Mouse (Mus musculus): ENCODE data around the gene Gm13272. TPM values are rescaled to one million over a fixed set of nuclear protein-coding genes. Genes with fewer than 3 reads are reported as not detected.

Gm13272 gene
- not detected in 2 replicates for polyA plus RNA-seq (2015; fragmentation: Nextera tagmentation; extraction: Ambion mirVana)

DNA sequence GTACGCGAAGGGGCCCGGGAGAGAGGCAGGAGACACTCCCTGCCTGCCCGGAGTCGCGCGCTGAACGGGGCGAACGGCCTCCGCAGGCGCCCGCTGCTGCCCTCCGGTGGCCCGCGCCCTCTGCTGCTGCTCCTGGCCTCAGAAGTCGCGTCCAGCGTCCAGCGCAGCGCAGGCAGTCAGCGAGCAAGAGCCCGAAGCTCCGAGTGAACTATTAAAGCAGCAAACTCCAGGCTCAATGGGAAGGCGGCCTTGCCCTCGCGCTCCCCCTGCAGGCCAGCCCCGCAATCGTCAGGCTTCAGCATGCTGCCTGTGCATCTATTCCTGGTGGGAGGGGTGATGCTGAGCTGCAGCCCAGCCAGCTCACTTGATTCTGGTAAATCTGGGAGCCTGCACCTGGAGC, at the start of gene Gm13272:
Gene Gm13272, plus strand, starts transcription at position 301 of the 400 bp plus-strand sequence.

GRCm38 (mm10) chr4:88754818-88755340, 24.8 kb upstream of the Gm13272 start, which contains the start of gene Gm13271:
Gene Gm13271 (plus strand): TSS chr4:88754868.

DNA sequence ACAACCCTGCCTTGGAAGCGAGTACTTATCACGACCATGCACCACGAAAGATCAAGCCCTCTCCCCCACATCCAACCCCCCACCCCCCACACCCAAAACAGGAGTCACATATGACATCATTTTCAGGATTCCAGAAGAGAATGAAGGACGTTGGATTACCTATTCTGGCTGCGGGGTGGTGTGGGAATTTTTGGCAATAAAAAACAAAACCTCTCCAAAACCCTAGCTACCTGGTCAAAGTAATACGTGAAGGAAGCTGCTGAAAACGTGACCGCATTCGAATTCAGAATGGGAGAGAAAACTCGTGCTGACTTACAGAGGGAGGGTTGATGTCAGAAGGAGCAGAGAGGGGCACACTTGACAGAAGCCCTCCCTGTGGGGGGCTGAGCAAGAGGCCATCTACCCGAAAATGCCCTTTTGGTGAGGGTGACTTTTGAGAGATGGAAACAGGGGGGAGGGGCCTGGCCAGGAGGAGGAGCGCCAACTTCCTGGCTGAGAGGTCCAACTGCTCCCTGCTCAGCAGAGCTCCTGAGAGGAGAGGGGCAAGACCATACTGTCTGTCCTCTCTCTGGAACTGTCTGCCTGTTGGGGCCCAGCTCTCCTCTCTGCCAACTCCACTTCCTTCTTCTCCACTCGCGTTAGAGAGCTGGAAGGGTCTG, 19.9 kb upstream of the Gm13272 start, which contains the start of gene Gm13283:
Gene Gm13283, plus strand, starts transcription at position 510 of the 659 bp plus-strand sequence.

DNA sequence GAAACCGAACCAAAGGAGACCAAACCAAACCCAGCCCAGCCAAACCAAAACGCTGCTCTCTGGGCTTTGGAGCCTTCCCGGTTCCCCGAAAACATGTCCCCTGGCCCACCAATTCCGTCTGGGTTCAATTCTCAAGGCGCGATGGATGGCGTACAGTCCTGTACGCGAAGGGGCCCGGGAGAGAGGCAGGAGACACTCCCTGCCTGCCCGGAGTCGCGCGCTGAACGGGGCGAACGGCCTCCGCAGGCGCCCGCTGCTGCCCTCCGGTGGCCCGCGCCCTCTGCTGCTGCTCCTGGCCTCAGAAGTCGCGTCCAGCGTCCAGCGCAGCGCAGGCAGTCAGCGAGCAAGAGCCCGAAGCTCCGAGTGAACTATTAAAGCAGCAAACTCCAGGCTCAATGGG, 6.1 kb upstream of the Gm13272 start, which contains the start of gene Gm13290:
Gene Gm13290, plus strand, starts transcription at position 301 of the 400 bp plus-strand sequence.

DNA sequence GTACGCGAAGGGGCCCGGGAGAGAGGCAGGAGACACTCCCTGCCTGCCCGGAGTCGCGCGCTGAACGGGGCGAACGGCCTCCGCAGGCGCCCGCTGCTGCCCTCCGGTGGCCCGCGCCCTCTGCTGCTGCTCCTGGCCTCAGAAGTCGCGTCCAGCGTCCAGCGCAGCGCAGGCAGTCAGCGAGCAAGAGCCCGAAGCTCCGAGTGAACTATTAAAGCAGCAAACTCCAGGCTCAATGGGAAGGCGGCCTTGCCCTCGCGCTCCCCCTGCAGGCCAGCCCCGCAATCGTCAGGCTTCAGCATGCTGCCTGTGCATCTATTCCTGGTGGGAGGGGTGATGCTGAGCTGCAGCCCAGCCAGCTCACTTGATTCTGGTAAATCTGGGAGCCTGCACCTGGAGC, 3.0 kb upstream of the Gm13272 start, which contains the start of gene Gm13289:
Gene Gm13289, plus strand, starts transcription at position 301 of the 400 bp plus-strand sequence.

GRCm38 (mm10) chr4:88781831-88782230, 2.2 kb downstream of the Gm13272 start, which contains the start of gene Ifnz:
Gene Ifnz (plus strand): TSS chr4:88782131.

GRCm38 (mm10) chr4:88785409-88785808, 5.8 kb downstream of the Gm13272 start, which contains the start of gene Gm13276:
Gene Gm13276 (plus strand): TSS chr4:88785709.

GRCm38 (mm10) chr4:88788402-88788801, 8.8 kb downstream of the Gm13272 start, which contains the start of gene Gm13277:
Gene Gm13277 (plus strand): TSS chr4:88788632.

GRCm38 (mm10) chr4:88791250-88791649, 11.6 kb downstream of the Gm13272 start, which contains the start of gene Gm13278:
Gene Gm13278 (plus strand): TSS chr4:88791550.

GRCm38 (mm10) chr4:88793936-88794675, 14.5 kb downstream of the Gm13272 start, which contains the start of gene Gm13275:
Gene Gm13275 (plus strand): TSS chr4:88794487.

GRCm38 (mm10) chr4:88797097-88797496, 17.4 kb downstream of the Gm13272 start, which contains the start of gene Gm13279:
Gene Gm13279 (plus strand): TSS chr4:88797397.

DNA sequence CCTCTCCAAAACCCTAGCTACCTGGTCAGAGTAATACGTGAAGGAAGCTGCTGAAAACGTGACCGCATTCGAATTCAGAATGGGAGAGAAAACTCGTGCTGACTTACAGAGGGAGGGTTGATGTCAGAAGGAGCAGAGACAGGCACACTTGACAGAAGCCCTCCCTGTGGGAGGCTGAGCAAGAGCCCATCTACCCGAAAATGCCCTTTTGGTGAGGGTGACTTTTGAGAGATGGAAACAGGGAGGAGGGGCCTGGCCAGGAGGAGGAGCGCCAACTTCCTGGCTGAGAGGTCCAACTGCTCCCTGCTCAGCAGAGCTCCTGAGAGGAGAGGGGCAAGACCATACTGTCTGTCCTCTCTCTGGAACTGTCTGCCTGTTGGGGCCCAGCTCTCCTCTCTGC, 19.7 kb downstream of the Gm13272 start, which contains the start of gene Gm13285:
Gene Gm13285, plus strand, starts transcription at position 301 of the 400 bp plus-strand sequence.

GRCm38 (mm10) chr4:88802954-88803353, 23.3 kb downstream of the Gm13272 start, which contains the start of gene Gm13287:
Gene Gm13287 (plus strand): TSS chr4:88803254.

GRCm38 (mm10) chr4:88805231-88805630, 25.6 kb downstream of the Gm13272 start, which contains the start of gene Gm13288:
Gene Gm13288 (plus strand): TSS chr4:88805531.

DNA sequence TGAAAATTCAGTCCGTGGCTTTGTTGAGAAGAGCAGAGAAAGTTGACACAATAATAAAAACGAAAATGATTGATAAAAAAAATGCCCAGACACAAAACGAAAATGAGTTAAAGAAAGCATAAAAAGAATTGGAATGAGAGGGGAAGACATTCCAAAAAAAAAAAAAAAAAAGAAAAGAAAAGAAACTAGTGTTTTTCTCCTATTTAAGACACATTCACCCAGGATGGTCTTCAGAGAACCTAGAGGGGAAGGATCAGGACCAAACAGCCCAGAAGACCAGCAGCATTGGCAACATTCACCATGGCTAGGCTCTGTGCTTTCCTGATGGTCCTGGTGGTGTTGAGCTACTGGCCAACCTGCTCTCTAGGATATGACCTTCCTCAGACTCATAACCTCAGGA, 36.3 kb downstream of the Gm13272 start, which contains the start of gene Ifna7:
Gene Ifna7, plus strand, starts transcription at position 301 of the 400 bp plus-strand sequence.

GRCm38 (mm10) chr4:88819659-88820058, 40.0 kb downstream of the Gm13272 start, which contains the start of gene Ifna11:
Gene Ifna11 (plus strand): TSS chr4:88819959.

GRCm38 (mm10) chr4:88827116-88827515, 47.5 kb downstream of the Gm13272 start, which contains the start of gene Ifna6:
Gene Ifna6 (plus strand): TSS chr4:88827416.

Other genes with a start within 250 kb of the Gm13272 start
- gene Ifna15, start 221.6 kb upstream of the Gm13272 start, polyA plus RNA-seq (2015; fragmentation: Nextera tagmentation; extraction: Ambion mirVana) = not detected in 2 replicates
- gene Ifna14, start 208.1 kb upstream of the Gm13272 start, polyA plus RNA-seq (2015; fragmentation: Nextera tagmentation; extraction: Ambion mirVana) = not detected in 2 replicates
- gene Ifna9, start 187.5 kb upstream of the Gm13272 start, polyA plus RNA-seq (2015; fragmentation: Nextera tagmentation; extraction: Ambion mirVana) = not detected in 2 replicates
- gene Ifna12, start 176.5 kb upstream of the Gm13272 start, polyA plus RNA-seq (2015; fragmentation: Nextera tagmentation; extraction: Ambion mirVana) = not detected in 2 replicates
- gene C87499, start 145.4 kb upstream of the Gm13272 start, polyA plus RNA-seq (2015; fragmentation: Nextera tagmentation; extraction: Ambion mirVana) = not detected in 2 replicates
- not detected in 2 replicates for gene Ifna13, start 135.4 kb upstream of the Gm13272 start, polyA plus RNA-seq (2015; fragmentation: Nextera tagmentation; extraction: Ambion mirVana)
- not detected in 2 replicates for gene Ifna16, start 102.9 kb upstream of the Gm13272 start, polyA plus RNA-seq (2015; fragmentation: Nextera tagmentation; extraction: Ambion mirVana)
- not detected in 2 replicates for gene Ifna2, start 95.9 kb upstream of the Gm13272 start, polyA plus RNA-seq (2015; fragmentation: Nextera tagmentation; extraction: Ambion mirVana)
- gene Ifnab, start 88.5 kb upstream of the Gm13272 start, polyA plus RNA-seq (2015; fragmentation: Nextera tagmentation; extraction: Ambion mirVana) = not detected in 2 replicates
- 0.43 and 0.80 TPM in 2 replicates for gene Gm26566, start 58.0 kb upstream of the Gm13272 start, polyA plus RNA-seq (2015; fragmentation: Nextera tagmentation; extraction: Ambion mirVana)
- gene Klhl9, start 57.4 kb upstream of the Gm13272 start, polyA plus RNA-seq (2015; fragmentation: Nextera tagmentation; extraction: Ambion mirVana) = 46.9 and 55.5 TPM in 2 replicates
- not detected in 2 replicates for gene Gm13271, start 25.0 kb upstream of the Gm13272 start, polyA plus RNA-seq (2015; fragmentation: Nextera tagmentation; extraction: Ambion mirVana)
- gene Gm13283, start 19.7 kb upstream of the Gm13272 start, polyA plus RNA-seq (2015; fragmentation: Nextera tagmentation; extraction: Ambion mirVana) = 0.28 TPM in 1 of 2 replicates, not detected in the other
- gene Gm13290, start 6.0 kb upstream of the Gm13272 start, polyA plus RNA-seq (2015; fragmentation: Nextera tagmentation; extraction: Ambion mirVana) = 0.35 TPM in 1 of 2 replicates, not detected in the other
- not detected in 2 replicates for gene Gm13289, start 2.9 kb upstream of the Gm13272 start, polyA plus RNA-seq (2015; fragmentation: Nextera tagmentation; extraction: Ambion mirVana)
- gene Ifnz, start 2.3 kb downstream of the Gm13272 start, polyA plus RNA-seq (2015; fragmentation: Nextera tagmentation; extraction: Ambion mirVana) = not detected in 2 replicates
- not detected in 2 replicates for gene Gm13276, start 5.9 kb downstream of the Gm13272 start, polyA plus RNA-seq (2015; fragmentation: Nextera tagmentation; extraction: Ambion mirVana)
- not detected in 2 replicates for gene Gm13277, start 8.8 kb downstream of the Gm13272 start, polyA plus RNA-seq (2015; fragmentation: Nextera tagmentation; extraction: Ambion mirVana)
- gene Gm13278, start 11.7 kb downstream of the Gm13272 start, polyA plus RNA-seq (2015; fragmentation: Nextera tagmentation; extraction: Ambion mirVana) = not detected in 2 replicates
- gene Gm13275, start 14.6 kb downstream of the Gm13272 start, polyA plus RNA-seq (2015; fragmentation: Nextera tagmentation; extraction: Ambion mirVana) = not detected in 2 replicates
- gene Gm13279, start 17.5 kb downstream of the Gm13272 start, polyA plus RNA-seq (2015; fragmentation: Nextera tagmentation; extraction: Ambion mirVana) = not detected in 2 replicates
- 0.70 and 1.2 TPM in 2 replicates for gene Gm13285, start 19.8 kb downstream of the Gm13272 start, polyA plus RNA-seq (2015; fragmentation: Nextera tagmentation; extraction: Ambion mirVana)
- not detected in 2 replicates for gene Gm13287, start 23.4 kb downstream of the Gm13272 start, polyA plus RNA-seq (2015; fragmentation: Nextera tagmentation; extraction: Ambion mirVana)
- gene Gm13288, start 25.7 kb downstream of the Gm13272 start, polyA plus RNA-seq (2015; fragmentation: Nextera tagmentation; extraction: Ambion mirVana) = not detected in 2 replicates
- not detected in 2 replicates for gene Ifna7, start 36.4 kb downstream of the Gm13272 start, polyA plus RNA-seq (2015; fragmentation: Nextera tagmentation; extraction: Ambion mirVana)
- gene Ifna11, start 40.1 kb downstream of the Gm13272 start, polyA plus RNA-seq (2015; fragmentation: Nextera tagmentation; extraction: Ambion mirVana) = not detected in 2 replicates
- gene Ifna6, start 47.6 kb downstream of the Gm13272 start, polyA plus RNA-seq (2015; fragmentation: Nextera tagmentation; extraction: Ambion mirVana) = not detected in 2 replicates
- not detected in 2 replicates for gene Ifna5, start 55.7 kb downstream of the Gm13272 start, polyA plus RNA-seq (2015; fragmentation: Nextera tagmentation; extraction: Ambion mirVana)
- gene Ifna4, start 62.0 kb downstream of the Gm13272 start, polyA plus RNA-seq (2015; fragmentation: Nextera tagmentation; extraction: Ambion mirVana) = not detected in 2 replicates
- gene Ifna1, start 70.2 kb downstream of the Gm13272 start, polyA plus RNA-seq (2015; fragmentation: Nextera tagmentation; extraction: Ambion mirVana) = not detected in 2 replicates
- gene Ifne, start 100.4 kb downstream of the Gm13272 start, polyA plus RNA-seq (2015; fragmentation: Nextera tagmentation; extraction: Ambion mirVana) = not detected in 2 replicates

Data from adrenal gland, postnatal 0 days (tissue).